Mouse (Mus musculus): Measurements from ENCODE around the gene Lurap1l. TPM values are rescaled to one million over a fixed set of nuclear protein-coding genes. Genes with fewer than 3 reads are reported as not detected.

Gene Lurap1l
- 0.40 TPM for polyA plus RNA-seq (2017; shearing (Covaris generic))

DNA sequence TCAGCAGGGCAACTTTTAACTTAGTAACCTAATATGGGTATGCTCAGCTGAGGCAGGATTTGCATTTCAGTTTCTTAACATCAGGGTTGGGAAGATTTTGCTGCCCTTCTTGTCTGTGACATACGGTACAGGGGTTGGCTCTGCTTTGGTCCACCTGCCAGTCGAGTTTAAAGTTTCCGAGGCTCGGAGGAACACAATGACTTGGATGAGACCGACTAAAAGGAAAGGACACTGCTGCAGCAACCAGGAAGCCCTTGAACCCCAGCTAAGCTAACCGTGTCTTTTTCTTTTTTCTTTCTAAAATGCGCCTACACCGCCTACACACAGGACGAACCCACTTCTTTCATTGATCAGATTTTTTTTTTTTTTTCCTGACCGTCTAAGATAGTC is at the start of gene Lurap1l:
Gene Lurap1l, plus strand, starts transcription at position 166 of the 390 bp plus-strand sequence.

Other genes with a start within 250 kb of the Lurap1l start
- gene Tyrp1, start 76.5 kb upstream of the Lurap1l start, polyA plus RNA-seq (2017; shearing (Covaris generic)) = 0.28 TPM